Mouse (Mus musculus): ENCODE data around the gene Neu1. TPM values are rescaled to one million over a fixed set of nuclear protein-coding genes. Genes with fewer than 3 reads are reported as not detected.

Gene Neu1
- total and polyA plus RNA-seq, 3 experiments = 12.0 to 17.2 (median 12.6) TPM

DNA sequence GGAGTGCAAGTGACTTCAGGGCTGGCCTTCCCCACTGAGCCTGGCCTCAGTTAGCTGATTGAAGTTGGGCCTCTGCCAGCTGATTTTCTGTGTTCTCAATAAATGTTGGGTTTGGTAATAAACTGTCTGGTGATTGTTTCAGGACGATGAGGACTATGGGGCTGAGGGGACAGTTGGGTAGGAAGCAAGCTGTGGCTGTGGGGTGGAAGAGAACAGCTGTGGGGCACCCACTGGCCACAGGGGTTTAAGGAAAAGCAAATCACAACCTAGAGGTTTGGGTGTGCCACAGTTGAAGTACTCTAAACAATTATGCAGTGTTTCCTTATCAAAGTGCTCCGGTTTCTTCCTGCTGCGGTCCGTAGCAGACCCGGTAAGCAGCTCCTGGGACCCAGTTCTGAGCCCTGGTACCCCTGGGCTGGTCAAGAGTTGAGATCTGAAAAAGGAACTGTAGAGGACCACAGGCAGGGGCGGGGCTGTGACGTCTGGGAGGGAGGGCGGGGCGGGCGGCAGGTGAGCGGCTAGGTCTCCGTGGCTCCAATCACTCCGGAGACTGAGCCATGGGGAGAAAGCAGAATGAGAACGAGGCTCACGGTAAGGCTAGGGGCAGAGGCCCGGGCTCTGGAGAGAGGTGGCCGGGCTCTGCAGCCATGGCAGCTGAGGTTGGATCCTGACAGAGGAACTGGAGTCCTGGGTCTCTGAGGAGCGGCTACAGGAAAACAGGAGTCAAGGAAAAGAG lies 17.0 kb upstream of the Neu1 start, which contains the start of gene Slc44a4:
Gene Slc44a4, plus strand, starts transcription at position 537 of the 736 bp plus-strand sequence.
- Histone ChIP-seq H3K4me1 (ENCODE audit: insufficient read depth, low read depth, low read length) (peaks cover 27% of the 10 kb centered on the region), H3K36me3 (replicated peaks) (peaks cover 56% of the 10 kb centered on the region)
- DNase-seq (ENCODE audit: low spot score) = no peak

DNA sequence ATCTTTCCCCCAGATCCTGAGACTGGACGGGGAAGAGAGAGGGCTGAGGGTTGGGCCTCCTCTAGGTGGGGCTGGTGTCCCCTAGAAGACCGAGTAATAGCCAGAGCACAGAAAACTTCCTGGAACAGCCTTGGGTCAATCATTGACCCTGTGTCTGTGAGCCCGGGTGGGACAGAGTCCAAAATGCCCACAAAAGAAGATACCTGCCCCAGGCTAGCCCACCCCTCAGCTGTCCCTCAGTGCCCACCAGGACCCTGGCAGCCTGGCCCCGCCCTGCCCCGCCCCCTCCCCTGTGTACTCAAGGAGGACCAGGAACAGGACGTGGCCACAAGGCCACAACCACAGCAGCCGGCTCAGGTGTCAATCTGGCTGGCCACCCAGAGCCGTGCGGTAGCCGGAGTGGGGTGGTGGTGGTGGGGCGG lies 15.6 kb upstream of the Neu1 start:
- Histone ChIP-seq H3K4me3 (ENCODE audit: low read depth, low read length) (no peak overlapping the region), H3K27me3 (ENCODE audit: insufficient read depth, low read length) (peaks cover 4% of the 10 kb centered on the region; the same call in 1 of the 2 replicates), H3K36me3 (replicated peaks) (peaks cover 43% of the 10 kb centered on the region), H3K4me1 (ENCODE audit: insufficient read depth, low read depth, low read length) (peaks cover 26% of the 10 kb centered on the region), H3K9me3 (replicated peaks) (no peaks in the 10 kb centered on the region)
- DNase-seq (ENCODE audit: low spot score) = no peak
- ATAC-seq (ENCODE audit: extremely low read depth, insufficient number of reproducible peaks, low FRiP score, poor library complexity, severe bottlenecking) = no peak
- no peak for TF ChIP-seq GATA1 (IDR thresholded peaks at IDR 0.05; ENCODE audit: borderline replicate concordance, low read length)
- no peak for TF ChIP-seq TAL1 (conservative IDR thresholded peaks at IDR 0.05; ENCODE audit: low read depth, low read length)
- TF ChIP-seq GATA2 (IDR thresholded peaks at IDR 0.05; ENCODE audit: borderline replicate concordance, low read depth, low read length) = no peak
- TF ChIP-seq POLR2AphosphoS5 (IDR thresholded peaks at IDR 0.05; ENCODE audit: insufficient replicate concordance, low read depth, low read length) = no peak
- no peak for TF ChIP-seq CTCF (IDR thresholded peaks at IDR 0.05; ENCODE audit: low read depth, low read length)

More for the DNA sequence above, 17.0 kb upstream of the Neu1 start, which contains the start of gene Slc44a4:
- ATAC-seq (ENCODE audit: extremely low read depth, insufficient number of reproducible peaks, low FRiP score, poor library complexity, severe bottlenecking) = no peak
- Histone ChIP-seq H3K4me3 (ENCODE audit: low read depth, low read length) (no peak within 1 kb of the TSS), H3K27me3 (ENCODE audit: insufficient read depth, low read length) (no peaks in the 10 kb centered on the region; the same call in 1 of the 2 replicates), H3K9me3 (replicated peaks) (no peaks in the 10 kb centered on the region)
- TF ChIP-seq GATA2 (IDR thresholded peaks at IDR 0.05; ENCODE audit: borderline replicate concordance, low read depth, low read length) = no peak

DNA sequence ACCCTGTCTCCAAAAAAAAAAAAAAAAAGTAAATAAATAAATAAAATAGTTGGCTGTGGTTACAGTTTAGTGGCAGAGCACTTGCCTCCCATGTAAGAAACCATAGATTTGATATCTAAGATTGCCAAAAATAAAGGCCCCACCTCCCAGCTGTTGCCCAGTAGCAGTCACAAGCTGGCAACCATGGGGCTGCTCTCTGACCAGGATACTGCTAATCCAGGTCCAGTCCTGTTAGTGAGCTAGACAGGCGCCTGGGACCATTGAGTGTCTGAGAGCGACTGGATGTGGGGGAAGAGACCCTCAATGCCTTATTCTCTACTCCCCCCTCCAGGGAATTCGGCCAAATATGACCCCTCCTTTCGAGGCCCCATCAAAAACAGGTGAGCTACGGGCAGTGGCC lies 14.7 kb upstream of the Neu1 start:
- Histone ChIP-seq H3K27me3 (ENCODE audit: insufficient read depth, low read length) (peaks cover 12% of the 10 kb centered on the region), H3K9me3 (replicated peaks) (no peaks in the 10 kb centered on the region), H3K4me1 (ENCODE audit: insufficient read depth, low read depth, low read length) (peaks cover 17% of the 10 kb centered on the region), H3K36me3 (replicated peaks) (peaks cover 34% of the 10 kb centered on the region), H3K4me3 (ENCODE audit: low read depth, low read length) (no peak overlapping the region)
- DNase-seq (ENCODE audit: low spot score) (no peak), ATAC-seq (ENCODE audit: extremely low read depth, insufficient number of reproducible peaks, low FRiP score, poor library complexity, severe bottlenecking) (no peak)
- no peak for TF ChIP-seq TAL1 (conservative IDR thresholded peaks at IDR 0.05; ENCODE audit: low read depth, low read length)
- no peak for TF ChIP-seq POLR2AphosphoS5 (IDR thresholded peaks at IDR 0.05; ENCODE audit: insufficient replicate concordance, low read depth, low read length)
- TF ChIP-seq GATA1 (IDR thresholded peaks at IDR 0.05; ENCODE audit: borderline replicate concordance, low read length) = no peak
- TF ChIP-seq CTCF (IDR thresholded peaks at IDR 0.05; ENCODE audit: low read depth, low read length) = no peak
- no peak for TF ChIP-seq GATA2 (IDR thresholded peaks at IDR 0.05; ENCODE audit: borderline replicate concordance, low read depth, low read length)

DNA sequence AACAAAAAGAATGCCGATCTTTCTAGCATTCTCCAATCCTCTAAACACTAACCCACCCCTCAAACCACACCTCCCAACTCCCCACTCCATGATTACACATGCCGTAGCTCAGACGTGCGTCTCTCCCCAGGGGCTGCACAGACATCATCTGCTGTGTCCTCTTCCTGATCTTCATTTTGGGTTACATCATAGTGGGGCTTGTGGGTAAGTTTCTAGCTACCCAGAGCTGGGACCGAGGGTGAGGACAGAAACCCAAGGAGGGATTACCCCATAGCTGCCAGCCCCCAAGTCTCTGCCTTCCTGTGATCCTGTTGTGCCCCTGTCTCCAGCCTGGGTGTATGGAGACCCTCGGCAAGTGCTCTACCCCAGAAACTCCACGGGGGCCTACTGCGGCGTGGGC lies 13.9 kb upstream of the Neu1 start:
- DNase-seq (ENCODE audit: low spot score) (no peak), ATAC-seq (ENCODE audit: extremely low read depth, insufficient number of reproducible peaks, low FRiP score, poor library complexity, severe bottlenecking) (no peak)
- peaks cover 21% of the 10 kb centered on the region for H3K27me3 ChIP-seq (ENCODE audit: insufficient read depth, low read length)

GRCm38 (mm10) chr17:34922939-34923338 lies 8.1 kb upstream of the Neu1 start:
- Histone ChIP-seq H3K4me3 (ENCODE audit: low read depth, low read length) (no peak overlapping the region), H3K27me3 (ENCODE audit: insufficient read depth, low read length) (peaks cover 47% of the 10 kb centered on the region), H3K4me1 (ENCODE audit: insufficient read depth, low read depth, low read length) (peaks cover 25% of the 10 kb centered on the region), H3K9me3 (replicated peaks) (no peaks in the 10 kb centered on the region), H3K36me3 (replicated peaks) (no peaks in the 10 kb centered on the region)
- TF ChIP-seq CTCF (IDR thresholded peaks at IDR 0.05; ENCODE audit: low read depth, low read length) (no peak), TAL1 (conservative IDR thresholded peaks at IDR 0.05; ENCODE audit: low read depth, low read length) (no peak), POLR2AphosphoS5 (IDR thresholded peaks at IDR 0.05; ENCODE audit: insufficient replicate concordance, low read depth, low read length) (no peak), GATA1 (IDR thresholded peaks at IDR 0.05; ENCODE audit: borderline replicate concordance, low read length) (no peak), GATA2 (IDR thresholded peaks at IDR 0.05; ENCODE audit: borderline replicate concordance, low read depth, low read length) (no peak)
- DNase-seq (ENCODE audit: low spot score) = no peak
- ATAC-seq (ENCODE audit: extremely low read depth, insufficient number of reproducible peaks, low FRiP score, poor library complexity, severe bottlenecking) = no peak

More for the DNA sequence above, 13.9 kb upstream of the Neu1 start:
- Histone ChIP-seq H3K4me1 (ENCODE audit: insufficient read depth, low read depth, low read length) (peaks cover 15% of the 10 kb centered on the region), H3K4me3 (ENCODE audit: low read depth, low read length) (no peak overlapping the region), H3K9me3 (replicated peaks) (no peaks in the 10 kb centered on the region), H3K36me3 (replicated peaks) (peaks cover 25% of the 10 kb centered on the region)
- TF ChIP-seq GATA2 (IDR thresholded peaks at IDR 0.05; ENCODE audit: borderline replicate concordance, low read depth, low read length) (no peak), CTCF (IDR thresholded peaks at IDR 0.05; ENCODE audit: low read depth, low read length) (no peak), GATA1 (IDR thresholded peaks at IDR 0.05; ENCODE audit: borderline replicate concordance, low read length) (no peak), POLR2AphosphoS5 (IDR thresholded peaks at IDR 0.05; ENCODE audit: insufficient replicate concordance, low read depth, low read length) (no peak), TAL1 (conservative IDR thresholded peaks at IDR 0.05; ENCODE audit: low read depth, low read length) (no peak)

DNA sequence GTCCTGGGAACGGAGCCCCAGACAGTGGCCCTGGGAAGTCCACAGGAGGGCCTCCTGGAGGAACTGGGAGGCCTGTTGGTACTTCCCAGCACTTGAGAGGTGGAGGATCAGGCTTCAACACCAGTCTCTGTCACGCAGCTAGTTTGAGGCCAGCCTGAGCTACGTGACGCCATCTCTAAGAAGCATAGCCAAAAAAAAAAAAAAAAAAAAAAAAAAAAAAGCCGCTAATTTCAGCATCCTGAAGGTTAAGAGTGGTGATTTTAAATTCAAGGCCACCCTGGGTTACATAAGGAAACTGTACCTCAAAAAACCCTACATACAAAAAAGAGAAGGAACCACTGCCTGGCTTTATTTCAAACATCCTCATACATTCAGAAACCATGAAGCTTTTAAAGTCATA lies 6.8 kb upstream of the Neu1 start:
- Histone ChIP-seq H3K4me1 (ENCODE audit: insufficient read depth, low read depth, low read length) (peaks cover 25% of the 10 kb centered on the region), H3K36me3 (replicated peaks) (no peaks in the 10 kb centered on the region), H3K9me3 (replicated peaks) (no peaks in the 10 kb centered on the region), H3K27me3 (ENCODE audit: insufficient read depth, low read length) (peaks cover 51% of the 10 kb centered on the region), H3K4me3 (ENCODE audit: low read depth, low read length) (no peak overlapping the region)
- TF ChIP-seq CTCF (IDR thresholded peaks at IDR 0.05; ENCODE audit: low read depth, low read length) = no peak
- no peak for TF ChIP-seq TAL1 (conservative IDR thresholded peaks at IDR 0.05; ENCODE audit: low read depth, low read length)
- TF ChIP-seq POLR2AphosphoS5 (IDR thresholded peaks at IDR 0.05; ENCODE audit: insufficient replicate concordance, low read depth, low read length) = no peak
- TF ChIP-seq GATA2 (IDR thresholded peaks at IDR 0.05; ENCODE audit: borderline replicate concordance, low read depth, low read length) = no peak
- no peak for TF ChIP-seq GATA1 (IDR thresholded peaks at IDR 0.05; ENCODE audit: borderline replicate concordance, low read length)
- no peak for ATAC-seq (ENCODE audit: extremely low read depth, insufficient number of reproducible peaks, low FRiP score, poor library complexity, severe bottlenecking)
- DNase-seq (ENCODE audit: low spot score) = no peak
